Mouse (Mus musculus) stomach, postnatal 0 days (tissue): ENCODE data around the gene Selenof.

ENCODE experiments used
- CTCF ChIP-seq: IDR thresholded peaks from 2 replicates; pipeline ENCODE4 v1.5.1; 2016; ENCODE audit warnings: antibody characterized with exemption, low read depth, mild to moderate bottlenecking, moderate library complexity
- EP300 ChIP-seq: optimal IDR thresholded peaks from 2 replicates; pipeline ENCODE3; 2016; ENCODE audit warnings: antibody characterized with exemption

DNA sequence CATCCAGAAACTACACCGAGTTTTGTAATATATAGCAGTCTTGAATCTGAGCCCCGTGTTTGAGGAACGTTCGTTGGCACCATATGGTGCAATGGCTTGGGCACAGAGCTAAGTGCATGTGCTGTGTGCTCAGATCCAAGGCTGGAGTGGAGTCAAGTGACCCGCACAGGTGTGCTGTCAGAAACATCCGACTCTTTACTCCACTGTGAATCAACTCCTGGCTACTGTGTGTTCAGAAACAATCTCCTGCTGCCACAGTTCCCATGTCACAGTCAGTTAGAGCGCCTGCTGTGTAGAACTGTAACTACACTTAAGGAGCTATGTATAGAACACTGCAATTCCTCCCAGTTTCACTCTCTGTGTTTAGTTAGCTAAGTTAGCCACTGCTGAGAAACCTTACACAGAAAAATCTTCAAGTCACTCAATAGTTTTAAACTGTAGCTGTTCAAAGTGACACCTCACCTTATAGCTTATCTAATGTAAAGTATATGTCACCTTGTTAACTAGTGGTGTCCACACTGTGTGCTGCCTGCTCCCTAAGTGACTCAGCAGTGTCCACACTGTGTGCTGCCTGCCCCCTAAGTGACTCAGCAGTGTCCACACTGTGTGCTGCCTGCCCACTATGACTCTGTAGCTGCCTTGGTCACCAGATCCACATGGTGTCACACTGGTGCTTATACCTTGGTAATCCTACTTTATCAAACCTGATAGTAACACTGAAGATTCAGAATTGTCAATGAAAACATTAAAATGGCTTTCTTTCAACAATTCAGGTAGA is 32.8 kb upstream of the Selenof start:
- no peak for TF ChIP-seq CTCF
- TF ChIP-seq EP300 = no peak
